Mouse (Mus musculus) CD8-positive naive resting alpha-beta T cell, adult 57 days (primary cell): ENCODE measurements around the gene Lce1g. TPM values are rescaled to one million over a fixed set of nuclear protein-coding genes. Genes with fewer than 3 reads are reported as not detected.

Source experiments
- total RNA-seq: library from RNA; stranded (reverse); gene quantifications from one replicate; pipeline ENCODE4 v1.2.4, GENCODE M21; 2023

Lce1g gene
- not detected for total RNA-seq

GRCm38 (mm10) chr3:92752238-92752637 lies at the start of gene Lce1g:
Gene Lce1g (minus strand): TSS chr3:92752338.

GRCm38 (mm10) chr3:92790414-92790813 lies 38.3 kb upstream of the Lce1g start, which contains the start of gene Lce1j:
Gene Lce1j (minus strand): TSS chr3:92790514.

GRCm38 (mm10) chr3:92778799-92779198 lies 26.7 kb upstream of the Lce1g start, which contains the start of gene Lce1i:
Gene Lce1i (minus strand): TSS chr3:92778899.

GRCm38 (mm10) chr3:92764965-92765364 lies 12.8 kb upstream of the Lce1g start, which contains the start of gene Lce1h:
Gene Lce1h (minus strand): TSS chr3:92765065.

GRCm38 (mm10) chr3:92738996-92739395 lies 13.1 kb downstream of the Lce1g start, which contains the start of gene Gm38119:
Gene Gm38119 (minus strand): TSS chr3:92739096.

GRCm38 (mm10) chr3:92720250-92720649 lies 31.9 kb downstream of the Lce1g start, which contains the start of gene Lce1f:
Gene Lce1f (minus strand): TSS chr3:92720350.

GRCm38 (mm10) chr3:92708974-92709373 lies 43.2 kb downstream of the Lce1g start, which contains the start of gene Lce1e:
Gene Lce1e (minus strand): TSS chr3:92709074.

Other genes starting within 250 kb of the Lce1g start
- gene 2310046K23Rik, start 217.8 kb downstream of the Lce1g start, total RNA-seq: not detected
- not detected for gene Ivl, start 178.6 kb downstream of the Lce1g start, total RNA-seq
- not detected for gene Smcp, start 163.3 kb downstream of the Lce1g start, total RNA-seq
- gene 2210017I01Rik, start 144.8 kb downstream of the Lce1g start, total RNA-seq: not detected
- gene Lce6a, start 130.7 kb downstream of the Lce1g start, total RNA-seq: not detected
- not detected for gene Lce1a1, start 104.0 kb downstream of the Lce1g start, total RNA-seq
- gene Lce1b, start 95.4 kb downstream of the Lce1g start, total RNA-seq: not detected
- not detected for gene Lce1a2, start 82.0 kb downstream of the Lce1g start, total RNA-seq
- gene Lce1c, start 73.1 kb downstream of the Lce1g start, total RNA-seq: not detected
- not detected for gene Lce1d, start 65.1 kb downstream of the Lce1g start, total RNA-seq
- gene Lce1e, start 43.3 kb downstream of the Lce1g start, total RNA-seq: not detected
- not detected for gene Lce1f, start 32.0 kb downstream of the Lce1g start, total RNA-seq
- not detected for gene Gm38119, start 13.2 kb downstream of the Lce1g start, total RNA-seq
- not detected for gene Lce1h, start 12.7 kb upstream of the Lce1g start, total RNA-seq
- gene Lce1i, start 26.6 kb upstream of the Lce1g start, total RNA-seq: not detected
- gene Lce1j, start 38.2 kb upstream of the Lce1g start, total RNA-seq: not detected
- not detected for gene Lce1k, start 55.6 kb upstream of the Lce1g start, total RNA-seq
- gene Kprp, start 74.9 kb upstream of the Lce1g start, total RNA-seq: not detected
- not detected for gene Lce1l, start 98.9 kb upstream of the Lce1g start, total RNA-seq
- not detected for gene 2310050C09Rik, start 117.9 kb upstream of the Lce1g start, total RNA-seq
- gene Lce3a, start 173.9 kb upstream of the Lce1g start, total RNA-seq: not detected
- not detected for gene Lce3b, start 180.6 kb upstream of the Lce1g start, total RNA-seq
- not detected for gene Lce3c, start 192.1 kb upstream of the Lce1g start, total RNA-seq
- gene Lce3d, start 205.1 kb upstream of the Lce1g start, total RNA-seq: not detected
- not detected for gene Lce3e, start 214.7 kb upstream of the Lce1g start, total RNA-seq
- gene Lce3f, start 239.9 kb upstream of the Lce1g start, total RNA-seq: not detected